Mouse (Mus musculus): ENCODE data around the gene Zfp57.

GRCm38 (mm10) chr17:37012141-37012540 lies 11.2 kb downstream of the Zfp57 start:
- TF ChIP-seq EP300 (optimal IDR thresholded peaks at IDR 0.05) = no peak
- no peak for TF ChIP-seq CTCF (IDR thresholded peaks at IDR 0.05; ENCODE audit: low read depth)
